Mouse (Mus musculus): Measurements from ENCODE around the gene Sgcd. TPM values are rescaled to one million over a fixed set of nuclear protein-coding genes. Genes with fewer than 3 reads are reported as not detected.
"Not testable (repeated sequence)": the region's sequence is repeated elsewhere in the genome, so short reads cannot be mapped to it uniquely, and the experiment has no call there.

The Sgcd gene
- polyA plus RNA-seq, 2 experiments from 2014 or later = not detected

GRCm38 (mm10) chr11:47446337-47446736 lies 542.4 kb downstream of the Sgcd start:
- ATAC-seq = no peak

DNA sequence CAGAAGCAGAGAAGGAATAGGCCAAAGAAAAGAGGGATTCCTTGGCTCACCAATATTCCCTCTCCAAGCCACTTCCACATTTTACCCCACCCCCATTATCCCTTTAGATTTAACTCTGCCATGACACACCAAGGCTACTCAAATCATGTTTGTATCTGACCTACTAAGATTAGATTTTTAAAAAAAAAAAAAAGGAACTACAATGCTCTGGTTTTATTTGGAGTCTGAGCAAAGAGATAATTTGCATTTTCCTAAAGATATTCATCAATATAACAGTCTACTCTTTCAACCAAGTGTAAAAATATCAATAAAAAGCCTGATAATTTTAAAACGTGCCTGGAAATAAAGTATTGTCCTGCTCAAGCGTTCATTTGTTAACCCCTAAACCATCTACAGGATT lies 543.1 kb downstream of the Sgcd start:
- no peak for ATAC-seq

GRCm38 (mm10) chr11:47442266-47442665 lies 546.5 kb downstream of the Sgcd start:
- no peak for ATAC-seq

DNA sequence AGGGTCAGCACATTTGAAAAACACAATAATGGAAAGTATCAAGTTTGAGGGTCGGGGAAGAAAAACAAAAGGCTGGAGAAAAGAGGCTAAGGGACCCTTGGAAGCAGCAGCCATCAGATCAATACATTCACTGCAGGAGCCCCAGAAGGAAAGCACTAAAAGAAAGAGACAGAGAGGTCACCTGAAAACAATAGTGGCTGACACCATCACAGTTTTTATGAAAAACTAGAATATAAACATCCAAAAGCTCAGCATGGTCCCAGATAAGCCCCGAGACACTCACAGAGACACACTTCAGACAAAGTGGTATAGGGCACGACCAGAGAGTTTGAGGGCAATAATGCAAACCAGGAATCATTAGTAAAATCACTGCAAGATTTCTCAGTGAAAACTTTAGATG lies 589.2 kb downstream of the Sgcd start:
- ATAC-seq = no peak

- ATAC-seq = not testable (repeated sequence)
Observed at GRCm38 (mm10) chr11:47390798-47391197, 598.0 kb downstream of the Sgcd start.

- no peak for ATAC-seq
Observed at GRCm38 (mm10) chr11:47389327-47389726, 599.4 kb downstream of the Sgcd start.

GRCm38 (mm10) chr11:47387726-47388125 lies 601.0 kb downstream of the Sgcd start:
- no peak for ATAC-seq

- ATAC-seq = no peak
Observed at GRCm38 (mm10) chr11:47386136-47386535, 602.6 kb downstream of the Sgcd start.

DNA sequence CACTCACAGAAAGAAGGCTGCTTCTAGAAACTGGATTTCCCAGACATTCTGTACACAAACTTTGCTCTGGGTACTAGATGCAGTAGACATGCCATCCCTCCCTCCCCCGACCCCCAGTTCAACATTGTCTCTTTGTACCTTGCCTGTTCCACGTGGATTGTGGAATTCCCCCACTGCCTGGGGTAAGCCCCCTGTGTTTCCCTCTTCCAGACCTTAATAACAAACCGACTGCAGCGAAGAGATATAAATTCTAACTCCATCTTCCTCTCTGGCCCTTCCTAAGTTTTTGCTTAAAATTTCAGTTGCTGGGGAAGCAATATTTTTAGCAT lies 609.2 kb downstream of the Sgcd start:
- no peak for ATAC-seq

GRCm38 (mm10) chr11:47378843-47379629 lies 609.7 kb downstream of the Sgcd start:
- no peak for ATAC-seq

- ATAC-seq = no peak
Observed at GRCm38 (mm10) chr11:47377421-47377820, 611.3 kb downstream of the Sgcd start.

- no peak for ATAC-seq
Observed at GRCm38 (mm10) chr11:47376915-47377314, 611.9 kb downstream of the Sgcd start.

DNA sequence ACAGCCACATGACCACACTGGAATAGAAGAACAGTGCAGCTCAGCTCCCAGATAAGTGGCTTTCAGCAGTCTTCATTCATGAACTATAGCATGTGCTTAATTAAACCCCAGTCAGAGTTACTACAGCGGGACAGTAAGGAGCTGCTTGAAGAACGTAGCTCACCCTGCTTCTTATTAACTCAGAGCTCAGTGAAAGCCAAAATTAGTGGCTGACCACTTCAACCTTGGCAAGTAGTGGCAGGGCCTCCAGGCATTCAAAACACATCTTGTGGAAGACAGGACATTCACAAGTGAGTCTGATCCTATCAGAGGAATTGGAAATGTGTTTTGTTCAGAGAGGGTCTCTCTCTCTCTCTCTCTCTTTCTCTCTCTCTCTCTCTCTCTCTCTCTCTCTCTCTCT lies 617.2 kb downstream of the Sgcd start:
- ATAC-seq = no peak

- no peak for ATAC-seq
Observed at GRCm38 (mm10) chr11:47351585-47351984, 637.2 kb downstream of the Sgcd start.

- no peak for ATAC-seq
Observed at GRCm38 (mm10) chr11:47343486-47343885, 645.3 kb downstream of the Sgcd start.

DNA sequence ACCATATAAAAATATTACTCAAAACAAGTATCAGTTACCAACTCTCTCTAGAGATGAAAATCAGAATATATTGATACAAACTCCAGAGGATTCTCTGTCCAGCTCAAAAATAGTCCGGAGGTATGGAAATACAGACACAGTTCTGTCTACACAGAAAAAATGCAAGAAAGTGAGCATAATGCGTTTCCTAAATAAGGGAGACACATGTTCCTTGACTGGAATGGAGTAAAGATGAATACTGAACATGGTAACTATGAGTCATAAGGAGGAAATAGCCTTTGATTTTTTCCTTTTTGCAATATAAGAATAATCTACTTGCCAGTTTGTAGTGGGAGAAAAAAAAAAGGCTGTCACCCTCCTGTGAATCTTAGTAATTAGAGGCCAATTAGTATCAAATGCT lies 655.1 kb downstream of the Sgcd start:
- ATAC-seq = no peak

GRCm38 (mm10) chr11:47305579-47305978 lies 683.2 kb downstream of the Sgcd start:
- no peak for ATAC-seq

DNA sequence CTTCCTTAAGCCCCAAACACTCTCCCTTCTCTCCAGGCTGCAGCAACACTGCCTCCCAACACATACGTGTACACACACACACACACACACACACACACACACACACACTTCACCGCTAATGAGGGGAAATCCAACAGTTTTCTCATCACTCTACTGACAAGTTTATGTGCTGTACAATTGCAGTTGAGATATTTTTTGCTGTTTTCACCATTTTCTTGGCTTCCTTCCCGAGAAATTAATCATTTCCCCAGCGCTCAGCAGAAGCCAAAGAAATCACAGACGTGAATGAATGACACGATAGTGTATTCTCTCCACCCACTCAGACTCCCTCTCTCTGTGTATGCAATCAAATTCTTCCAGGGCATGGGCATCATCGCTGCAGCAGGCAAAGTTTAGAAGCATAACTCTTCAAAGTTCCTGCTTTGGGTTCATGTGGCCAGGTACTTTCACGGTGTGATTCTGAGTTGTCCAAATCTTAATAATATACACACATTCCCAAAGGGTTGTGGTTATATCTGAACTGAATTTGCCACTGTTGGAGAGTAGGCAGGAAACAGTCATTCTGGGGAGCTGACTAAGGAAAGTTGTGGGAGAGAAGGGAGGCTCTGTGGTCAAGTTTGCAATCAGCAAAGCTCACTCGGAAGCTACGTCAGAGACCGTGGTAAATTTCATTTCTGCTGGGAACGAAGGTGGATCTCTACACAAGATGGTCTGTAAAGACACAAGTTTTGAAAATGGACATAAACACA lies 683.9 kb downstream of the Sgcd start:
- ATAC-seq = no peak

DNA sequence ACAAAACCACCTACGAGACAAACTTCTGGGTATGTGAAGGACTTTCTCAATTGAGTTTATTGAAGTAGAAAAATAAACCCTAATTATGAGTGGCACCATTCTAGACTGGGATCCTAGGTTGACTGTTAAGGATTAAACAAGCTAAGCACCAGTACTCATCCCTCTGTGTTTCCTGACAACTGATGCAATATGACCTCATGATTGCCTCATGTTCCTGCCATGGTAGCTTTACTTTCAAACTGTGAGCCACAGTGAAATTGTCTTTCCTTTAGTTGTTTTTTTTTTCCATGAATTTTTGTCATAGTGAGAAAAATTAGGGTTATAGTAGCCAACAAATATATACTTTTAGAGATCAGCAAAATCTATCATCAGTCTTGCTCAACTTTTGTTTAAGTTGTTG lies 689.0 kb downstream of the Sgcd start:
- no peak for ATAC-seq

DNA sequence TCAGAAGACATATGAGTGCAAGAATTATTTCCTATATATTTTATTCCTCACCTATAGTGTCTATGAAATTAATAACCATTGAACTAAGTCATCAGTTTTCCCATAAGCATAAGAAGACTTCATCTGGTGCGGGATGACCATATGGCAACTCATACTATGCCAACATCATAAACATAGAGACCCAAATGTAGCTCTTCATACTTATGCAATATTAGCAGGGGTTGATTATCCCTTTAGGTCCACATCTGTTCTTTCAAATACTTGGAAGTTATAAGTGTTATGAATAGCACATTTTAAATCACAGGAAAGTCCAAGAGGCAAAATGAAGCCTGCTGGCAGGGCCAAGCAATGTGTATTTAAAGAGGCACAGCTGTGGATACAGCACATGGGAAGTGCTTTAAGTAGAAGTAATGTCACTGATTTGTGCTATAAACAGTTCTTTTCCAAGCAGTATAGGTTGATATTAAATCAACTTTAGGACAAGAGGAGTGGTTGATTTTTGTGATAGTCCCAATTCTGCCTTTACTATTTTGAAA lies 690.9 kb downstream of the Sgcd start:
- no peak for ATAC-seq

DNA sequence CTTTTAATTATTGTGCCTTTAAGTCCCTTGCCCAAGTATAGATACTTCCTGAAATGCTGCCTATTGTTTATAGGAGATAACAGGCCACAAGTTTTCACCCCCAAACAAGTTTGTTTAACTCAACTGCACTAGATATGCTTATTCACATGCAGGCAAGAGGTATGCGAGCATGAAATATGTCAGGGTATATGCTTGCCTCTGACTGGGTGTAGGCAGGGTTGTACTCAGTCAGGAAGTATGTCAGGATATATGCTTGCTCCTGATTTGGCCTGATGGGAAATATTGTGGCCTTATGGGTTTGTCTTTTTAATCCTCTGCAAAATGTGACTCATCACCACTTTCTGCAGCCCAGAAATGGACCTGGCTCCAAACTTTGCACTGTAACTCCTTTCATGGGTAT lies 694.0 kb downstream of the Sgcd start:
- ATAC-seq = no peak

GRCm38 (mm10) chr11:47276586-47276985 lies 712.2 kb downstream of the Sgcd start:
- ATAC-seq = no peak

DNA sequence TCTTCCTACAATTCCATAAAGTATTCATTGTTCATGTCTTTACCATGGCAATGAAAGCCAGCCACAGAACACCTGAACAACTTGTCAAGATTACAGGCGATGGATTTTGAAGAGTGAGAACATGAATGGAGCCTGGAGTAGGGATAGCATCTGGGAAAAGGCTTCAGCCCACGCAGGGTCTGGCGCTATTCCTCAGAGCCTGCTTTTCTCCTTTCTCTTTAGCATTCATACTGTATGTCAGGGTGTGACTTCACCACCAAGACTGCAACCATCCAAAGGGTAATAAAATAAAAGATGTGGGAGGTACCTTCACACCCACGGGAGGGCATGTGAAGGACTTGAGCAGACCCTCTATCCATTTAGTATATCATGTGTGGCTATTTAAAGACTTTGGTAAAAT lies 720.2 kb downstream of the Sgcd start:
- no peak for ATAC-seq

All from CD4-positive, CD25-positive, alpha-beta regulatory T cell, adult 4 months (primary cell).